ENCODE assay signal across 33 mouse cellular contexts in the genomic region with DNA sequence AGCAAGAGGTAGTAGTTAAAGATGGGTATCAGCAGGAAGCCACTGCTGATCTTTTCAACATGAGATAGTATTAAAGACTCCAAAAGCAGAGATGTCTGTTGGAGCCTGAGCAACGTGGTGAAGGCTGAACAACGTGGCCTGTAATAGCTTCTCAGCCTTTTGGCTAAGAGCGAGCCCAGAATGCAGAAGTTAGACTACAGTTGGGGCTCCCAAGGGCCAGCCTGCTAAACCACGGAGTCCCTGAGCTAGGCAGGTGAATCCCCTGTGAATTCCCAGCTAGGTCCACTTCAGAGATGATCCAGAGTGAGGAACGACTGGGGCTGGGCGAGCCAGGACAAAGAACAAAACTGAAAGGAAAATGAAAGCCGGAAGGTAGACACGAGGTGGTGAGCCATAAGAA. TPM values are rescaled to one million over a fixed set of nuclear protein-coding genes. Genes with fewer than 3 reads are reported as not detected.
A peak's percentile ranks its signal among the peaks of the same experiment; 100 is the strongest.
DNase-seq lines count a peak whose midpoint lies in the region; ATAC-seq lines count a peak whose summit lies in the region.
"Had no signal": no experiment of that assay in that cellular context is flagged by ENCODE, and none has a peak within 500 bp of the region (broad histone marks: within the 10 kb centered on the region; RNA-seq: fewer than 3 reads in every experiment).

No protein-coding gene starts in this region.

- DNase-seq in A20 (ENCODE audit: low read depth, low spot score), result peak; percentile 44
- peak; percentile 27 to 32 for DNase-seq in B cell, adult 2 months
- DNase-seq in cerebellum, adult 9-10 months, result no peak
- DNase-seq in hindbrain, embryonic 10.5 days (ENCODE audit: low spot score), result no peak
- DNase-seq in adrenal gland, postnatal 14 days, result no peak
- DNase-seq: adrenal gland, adult 2 months; cerebellum, adult 2 months; cerebellum, postnatal 25 days; embryo, embryonic 11 days; gastrocnemius, postnatal 14 days; heart, adult 18-20 months; heart, postnatal 4 days; kidney, adult 8-10 months; kidney, postnatal 4 days; layer of hippocampus, adult 9-11 months; liver; lung, embryonic 14.5 days; lung, postnatal 14 days; retina, postnatal 1 day; right cerebral cortex, postnatal 14 days had no signal

- ATAC-seq in common myeloid progenitor, adult 5-6 weeks (replicated peaks; ENCODE audit: low read depth, poor library complexity, severe bottlenecking), result 0 out of 2 replicates have a peak, but pooled peaks have one; percentile 19
- peak; percentile 41; the same call in 1 of the 2 replicates for ATAC-seq in neutrophil, adult 5-6 weeks (ENCODE audit: extremely low read depth, insufficient number of reproducible peaks, low FRiP score, poor library complexity, severe bottlenecking)
- ATAC-seq: activated CD4-positive, CD25-positive, alpha-beta regulatory T cell, adult 4 months; forebrain, embryonic 14.5 days; inflammation-experienced regulatory T-cells, adult 6 months had no signal

- no peaks in the 10 kb centered on the region for H3K9me3 ChIP-seq in hindbrain, embryonic 10.5 days
- H3K9me3 ChIP-seq: embryonic facial prominence, embryonic 12.5 days; hindbrain, embryonic 15.5 days; megakaryocyte, embryonic 14.5 days; midbrain, embryonic 12.5 days; neural tube, embryonic 12.5 days had no signal

- H3K27me3 ChIP-seq in hindbrain, embryonic 10.5 days (ENCODE audit: insufficient read depth, poor library complexity, severe bottlenecking), result no peaks in the 10 kb centered on the region
- H3K27me3 ChIP-seq: embryonic facial prominence, embryonic 12.5 days; hindbrain, embryonic 15.5 days; megakaryocyte, embryonic 14.5 days; midbrain, embryonic 12.5 days; neural tube, embryonic 12.5 days had no signal

- 92% methylated on average over 8 of the region's 8 CpGs for whole genome bisulfite sequencing in hindbrain, embryonic 10.5 days

- no peak overlapping the region for H3K27ac ChIP-seq in hindbrain, embryonic 10.5 days
- H3K27ac ChIP-seq: embryonic facial prominence, embryonic 12.5 days; hindbrain, embryonic 15.5 days; kidney, postnatal 0 days; liver, embryonic 14.5 days; midbrain, embryonic 12.5 days; neural tube, embryonic 12.5 days had no signal

- no peaks in the 10 kb centered on the region for H3K36me3 ChIP-seq in hindbrain, embryonic 10.5 days
- H3K36me3 ChIP-seq: embryonic facial prominence, embryonic 12.5 days; hindbrain, embryonic 15.5 days; midbrain, embryonic 12.5 days; neural tube, embryonic 12.5 days had no signal

- peaks cover 29% of the 10 kb centered on the region for H3K4me1 ChIP-seq in hindbrain, embryonic 10.5 days (replicated peaks)

- H3K4me3 ChIP-seq in hindbrain, embryonic 10.5 days, result no peak overlapping the region
- H3K4me3 ChIP-seq: embryonic facial prominence, embryonic 12.5 days; hindbrain, embryonic 15.5 days; megakaryocyte, embryonic 14.5 days; midbrain, embryonic 12.5 days; myocyte; neural tube, embryonic 12.5 days had no signal

RNA-seq across cellular contexts. Expression of a gene that starts 26.4 kb away (rescaled TPM):
- 11.7 and 16.3 TPM in 2 replicates for total RNA-seq in common myeloid progenitor, adult 5-6 weeks (2017)
- 41.4 and 44.2 TPM in 2 replicates for total RNA-seq in neutrophil, adult 5-6 weeks (2017)
- 53.7 and 55.8 TPM in 2 replicates for polyA plus RNA-seq in hindbrain, embryonic 10.5 days (2016; fragmentation: Nextera tagmentation; extraction: Ambion mirVana)
- total RNA-seq in adrenal gland, postnatal 14 days (2021), result 27.9 and 33.1 TPM in 2 replicates

Comparison
In these comparisons a context has a peak if more than half of its experiments do, and no peak if none do; other contexts are left out.
1. DNase-seq: peak in A20 (single experiment) and B cell, adult 2 months (2 of 2); none in cerebellum, adult 9-10 months (single experiment), hindbrain, embryonic 10.5 days (single experiment) and adrenal gland, postnatal 14 days (single experiment).